Mouse (Mus musculus): Measurements from ENCODE around the gene Hrh3. TPM values are rescaled to one million over a fixed set of nuclear protein-coding genes. Genes with fewer than 3 reads are reported as not detected.

Hrh3 gene
- polyA plus RNA-seq, 1 experiment from 2014 or later, result 4.1 TPM

GRCm38 (mm10) chr2:180103151-180103977, 924 bp downstream of the Hrh3 start:
- H3K9me3 ChIP-seq, result no peaks in the 10 kb centered on the region
- peaks cover 83% of the 10 kb centered on the region for H3K27me3 ChIP-seq
- ATAC-seq (ENCODE audit: low FRiP score, low read depth), result peak; percentile 11; the same call in 1 of the 2 replicates
- peaks cover 44% of the 10 kb centered on the region for H3K4me1 ChIP-seq
- H3K4me2 ChIP-seq (replicated peaks), result peak overlapping the region; percentile 83
- H3K9ac ChIP-seq (replicated peaks), result peak overlapping the region; percentile 65
- H3K27ac ChIP-seq (replicated peaks), result peak overlapping the region; percentile 40; the same call in 1 of the 2 replicates
- H3K36me3 ChIP-seq, result no peaks in the 10 kb centered on the region
- under 1% methylated on average over 52 of the region's 57 CpGs for WGBS
- H3K4me3 ChIP-seq, result peak overlapping the region; percentile 60

- no peak overlapping the region for H3K9ac ChIP-seq (replicated peaks)
- H3K4me3 ChIP-seq, result no peak overlapping the region
- H3K4me1 ChIP-seq, result peaks cover 41% of the 10 kb centered on the region
- H3K27ac ChIP-seq (replicated peaks), result no peak overlapping the region
- H3K4me2 ChIP-seq (replicated peaks), result peak overlapping the region; percentile 20; the same call in 1 of the 2 replicates
- H3K27me3 ChIP-seq, result peaks cover 84% of the 10 kb centered on the region
- no peak for ATAC-seq (ENCODE audit: low FRiP score, low read depth)
- WGBS, result 12% methylated on average over 15 of the region's 15 CpGs
- no peaks in the 10 kb centered on the region for H3K9me3 ChIP-seq
- H3K36me3 ChIP-seq, result no peaks in the 10 kb centered on the region
Measured at GRCm38 (mm10) chr2:180099529-180099928, 4.8 kb downstream of the Hrh3 start.

GRCm38 (mm10) chr2:180098167-180098566, 6.1 kb downstream of the Hrh3 start:
- WGBS, result 36% methylated on average over 5 of the region's 5 CpGs
- H3K9ac ChIP-seq (replicated peaks), result no peak overlapping the region
- no peak overlapping the region for H3K4me3 ChIP-seq
- ATAC-seq (ENCODE audit: low FRiP score, low read depth), result no peak
- H3K27ac ChIP-seq (replicated peaks), result no peak overlapping the region; the same call in 1 of the 2 replicates
- H3K4me2 ChIP-seq (replicated peaks), result no peak overlapping the region
- H3K9me3 ChIP-seq, result no peaks in the 10 kb centered on the region
- peaks cover 71% of the 10 kb centered on the region for H3K27me3 ChIP-seq
- peaks cover 28% of the 10 kb centered on the region for H3K4me1 ChIP-seq
- H3K36me3 ChIP-seq, result no peaks in the 10 kb centered on the region

GRCm38 (mm10) chr2:180097585-180097984, 6.7 kb downstream of the Hrh3 start:
- Histone ChIP-seq H3K4me2 (replicated peaks) (no peak overlapping the region), H3K4me3 (no peak overlapping the region), H3K9ac (replicated peaks) (no peak overlapping the region; the same call in 1 of the 2 replicates), H3K4me1 (peaks cover 22% of the 10 kb centered on the region), H3K27ac (replicated peaks) (no peak overlapping the region; the same call in 1 of the 2 replicates), H3K36me3 (no peaks in the 10 kb centered on the region), H3K9me3 (no peaks in the 10 kb centered on the region), H3K27me3 (peaks cover 65% of the 10 kb centered on the region)
- 54% methylated on average over 3 of the region's 3 CpGs for WGBS
- no peak for ATAC-seq (ENCODE audit: low FRiP score, low read depth)

- Histone ChIP-seq H3K4me3 (no peak overlapping the region), H3K36me3 (no peaks in the 10 kb centered on the region), H3K27me3 (peaks cover 46% of the 10 kb centered on the region), H3K4me1 (peaks cover 19% of the 10 kb centered on the region), H3K9me3 (no peaks in the 10 kb centered on the region), H3K4me2 (replicated peaks) (no peak overlapping the region), H3K9ac (replicated peaks) (no peak overlapping the region), H3K27ac (replicated peaks) (no peak overlapping the region)
- ATAC-seq (ENCODE audit: low FRiP score, low read depth), result peak; percentile 32; the same call in 1 of the 2 replicates
- WGBS, result 27% methylated on average over 5 of the region's 5 CpGs
Measured at GRCm38 (mm10) chr2:180095711-180096110, 8.6 kb downstream of the Hrh3 start.

- Histone ChIP-seq H3K9ac (replicated peaks) (no peak overlapping the region), H3K9me3 (no peaks in the 10 kb centered on the region), H3K27ac (replicated peaks) (no peak overlapping the region), H3K4me1 (peaks cover 7% of the 10 kb centered on the region; the same call in 1 of the 2 replicates), H3K4me2 (replicated peaks) (no peak overlapping the region), H3K4me3 (no peak overlapping the region), H3K36me3 (peaks cover 12% of the 10 kb centered on the region), H3K27me3 (0 out of 2 replicates have a peak, but pooled peaks cover under 1% of the 10 kb centered on the region)
- no peak for ATAC-seq (ENCODE audit: low FRiP score, low read depth)
- WGBS, result 71% methylated on average over 11 of the region's 11 CpGs
Measured at GRCm38 (mm10) chr2:180090285-180090684, 14.0 kb downstream of the Hrh3 start.

GRCm38 (mm10) chr2:180087472-180087871, 16.8 kb downstream of the Hrh3 start:
- Histone ChIP-seq H3K27ac (replicated peaks) (no peak overlapping the region), H3K4me2 (replicated peaks) (no peak overlapping the region), H3K27me3 (no peaks in the 10 kb centered on the region), H3K9me3 (no peaks in the 10 kb centered on the region), H3K9ac (replicated peaks) (no peak overlapping the region), H3K36me3 (peaks cover 35% of the 10 kb centered on the region), H3K4me3 (no peak overlapping the region), H3K4me1 (peaks cover 6% of the 10 kb centered on the region; the same call in 1 of the 2 replicates)
- 92% methylated on average over 4 of the region's 4 CpGs for WGBS
- no peak for ATAC-seq (ENCODE audit: low FRiP score, low read depth)

- no peaks in the 10 kb centered on the region for H3K27me3 ChIP-seq
- no peak overlapping the region for H3K27ac ChIP-seq (replicated peaks)
- H3K4me3 ChIP-seq, result no peak overlapping the region
- peaks cover 43% of the 10 kb centered on the region for H3K36me3 ChIP-seq
- H3K9ac ChIP-seq (replicated peaks), result no peak overlapping the region
- peaks cover 6% of the 10 kb centered on the region; the same call in 1 of the 2 replicates for H3K4me1 ChIP-seq
- 88% methylated on average over 5 of the region's 5 CpGs for WGBS
- H3K4me2 ChIP-seq (replicated peaks), result no peak overlapping the region
- H3K9me3 ChIP-seq, result no peaks in the 10 kb centered on the region
- ATAC-seq (ENCODE audit: low FRiP score, low read depth), result no peak
Measured at GRCm38 (mm10) chr2:180086637-180087027, 17.7 kb downstream of the Hrh3 start.

GRCm38 (mm10) chr2:180085926-180086636, 18.2 kb downstream of the Hrh3 start:
- H3K36me3 ChIP-seq, result peaks cover 49% of the 10 kb centered on the region
- ATAC-seq (ENCODE audit: low FRiP score, low read depth), result no peak
- H3K4me3 ChIP-seq, result no peak overlapping the region
- no peak overlapping the region for H3K9ac ChIP-seq (replicated peaks)
- no peaks in the 10 kb centered on the region for H3K9me3 ChIP-seq
- H3K27ac ChIP-seq (replicated peaks), result no peak overlapping the region
- H3K4me1 ChIP-seq, result peaks cover 6% of the 10 kb centered on the region; the same call in 1 of the 2 replicates
- 82% methylated on average over 16 of the region's 16 CpGs for WGBS
- H3K4me2 ChIP-seq (replicated peaks), result no peak overlapping the region
- H3K27me3 ChIP-seq, result no peaks in the 10 kb centered on the region

GRCm38 (mm10) chr2:180084565-180084964, 19.7 kb downstream of the Hrh3 start:
- ATAC-seq (ENCODE audit: low FRiP score, low read depth), result no peak
- WGBS, result 47% methylated on average over 3 of the region's 3 CpGs
- Histone ChIP-seq H3K36me3 (peaks cover 59% of the 10 kb centered on the region), H3K27ac (replicated peaks) (no peak overlapping the region), H3K9me3 (no peaks in the 10 kb centered on the region), H3K4me3 (no peak overlapping the region), H3K4me1 (peaks cover 6% of the 10 kb centered on the region; the same call in 1 of the 2 replicates), H3K9ac (replicated peaks) (no peak overlapping the region), H3K27me3 (no peaks in the 10 kb centered on the region), H3K4me2 (replicated peaks) (no peak overlapping the region)

GRCm38 (mm10) chr2:180083063-180083462, 21.2 kb downstream of the Hrh3 start:
- Histone ChIP-seq H3K4me3 (no peak overlapping the region), H3K9me3 (no peaks in the 10 kb centered on the region), H3K27ac (replicated peaks) (no peak overlapping the region), H3K9ac (replicated peaks) (no peak overlapping the region), H3K4me2 (replicated peaks) (no peak overlapping the region), H3K4me1 (peaks cover 6% of the 10 kb centered on the region; the same call in 1 of the 2 replicates), H3K27me3 (no peaks in the 10 kb centered on the region), H3K36me3 (peaks cover 68% of the 10 kb centered on the region)
- ATAC-seq (ENCODE audit: low FRiP score, low read depth), result no peak
- WGBS, result 95% methylated on average over 10 of the region's 10 CpGs

GRCm38 (mm10) chr2:180080680-180081079, 23.6 kb downstream of the Hrh3 start:
- no peaks in the 10 kb centered on the region for H3K27me3 ChIP-seq
- H3K4me1 ChIP-seq, result no peaks in the 10 kb centered on the region
- ATAC-seq (ENCODE audit: low FRiP score, low read depth), result no peak
- no peak overlapping the region for H3K27ac ChIP-seq (replicated peaks)
- H3K4me3 ChIP-seq, result no peak overlapping the region
- H3K9me3 ChIP-seq, result no peaks in the 10 kb centered on the region
- 96% methylated on average over 8 of the region's 8 CpGs for WGBS
- H3K4me2 ChIP-seq (replicated peaks), result no peak overlapping the region
- no peak overlapping the region for H3K9ac ChIP-seq (replicated peaks)
- H3K36me3 ChIP-seq, result peaks cover 69% of the 10 kb centered on the region

Measured in midbrain, embryonic 12.5 days (tissue).